Mouse (Mus musculus): Measurements from ENCODE around the gene Cenpu. TPM values are rescaled to one million over a fixed set of nuclear protein-coding genes. Genes with fewer than 3 reads are reported as not detected.

The Cenpu gene
- polyA plus RNA-seq, 1 experiment from 2014 or later, result 10.7 TPM

- WGBS, result 86% methylated on average over 8 of the region's 8 CpGs
- Histone ChIP-seq H3K27ac (ENCODE audit: poor library complexity, severe bottlenecking) (no peak overlapping the region), H3K27me3 (replicated peaks) (no peaks in the 10 kb centered on the region), H3K9ac (no peak overlapping the region), H3K36me3 (peaks cover 23% of the 10 kb centered on the region), H3K4me1 (replicated peaks) (peaks cover 5% of the 10 kb centered on the region; the same call in 1 of the 2 replicates), H3K4me3 (no peak overlapping the region), H3K9me3 (replicated peaks) (no peaks in the 10 kb centered on the region), H3K4me2 (no peak overlapping the region)
- no peak for ATAC-seq (ENCODE audit: insufficient number of reproducible peaks, low FRiP score)
These were observed 25.7 kb upstream of the Cenpu start for GRCm38 (mm10) chr8:46526098-46526497.

- Histone ChIP-seq H3K36me3 (peaks cover 25% of the 10 kb centered on the region), H3K4me1 (replicated peaks) (peaks cover 5% of the 10 kb centered on the region; the same call in 1 of the 2 replicates), H3K9me3 (replicated peaks) (no peaks in the 10 kb centered on the region), H3K4me3 (no peak overlapping the region), H3K27ac (ENCODE audit: poor library complexity, severe bottlenecking) (no peak overlapping the region), H3K4me2 (no peak overlapping the region), H3K27me3 (replicated peaks) (no peaks in the 10 kb centered on the region), H3K9ac (no peak overlapping the region)
- WGBS, result 76% methylated on average over 10 of the region's 10 CpGs
- no peak for ATAC-seq (ENCODE audit: insufficient number of reproducible peaks, low FRiP score)
These were observed 25.0 kb upstream of the Cenpu start for GRCm38 (mm10) chr8:46526821-46527220.

GRCm38 (mm10) chr8:46529508-46529907, 22.3 kb upstream of the Cenpu start:
- Histone ChIP-seq H3K9ac (no peak overlapping the region), H3K27ac (ENCODE audit: poor library complexity, severe bottlenecking) (no peak overlapping the region), H3K9me3 (replicated peaks) (no peaks in the 10 kb centered on the region), H3K4me1 (replicated peaks) (peaks cover 5% of the 10 kb centered on the region; the same call in 1 of the 2 replicates), H3K36me3 (peaks cover 22% of the 10 kb centered on the region; the same call in 1 of the 2 replicates), H3K27me3 (replicated peaks) (no peaks in the 10 kb centered on the region), H3K4me3 (no peak overlapping the region), H3K4me2 (no peak overlapping the region)
- 80% methylated on average over 4 of the region's 4 CpGs for WGBS
- no peak for ATAC-seq (ENCODE audit: insufficient number of reproducible peaks, low FRiP score)

GRCm38 (mm10) chr8:46530541-46530940, 21.3 kb upstream of the Cenpu start:
- no peak for ATAC-seq (ENCODE audit: insufficient number of reproducible peaks, low FRiP score)
- no peak overlapping the region for H3K27ac ChIP-seq (ENCODE audit: poor library complexity, severe bottlenecking)
- no peak overlapping the region for H3K4me2 ChIP-seq
- H3K4me3 ChIP-seq, result no peak overlapping the region
- peaks cover 5% of the 10 kb centered on the region; the same call in 1 of the 2 replicates for H3K4me1 ChIP-seq (replicated peaks)
- H3K27me3 ChIP-seq (replicated peaks), result no peaks in the 10 kb centered on the region
- peaks cover 30% of the 10 kb centered on the region; the same call in 1 of the 2 replicates for H3K36me3 ChIP-seq
- no peak overlapping the region for H3K9ac ChIP-seq
- no peaks in the 10 kb centered on the region for H3K9me3 ChIP-seq (replicated peaks)
- WGBS, result 45% methylated on average over 4 of the region's 4 CpGs

- Histone ChIP-seq H3K4me2 (no peak overlapping the region), H3K9me3 (replicated peaks) (no peaks in the 10 kb centered on the region), H3K36me3 (peaks cover 36% of the 10 kb centered on the region), H3K27ac (ENCODE audit: poor library complexity, severe bottlenecking) (no peak overlapping the region), H3K9ac (no peak overlapping the region), H3K27me3 (replicated peaks) (no peaks in the 10 kb centered on the region), H3K4me3 (no peak overlapping the region), H3K4me1 (replicated peaks) (no peaks in the 10 kb centered on the region)
- no peak for ATAC-seq (ENCODE audit: insufficient number of reproducible peaks, low FRiP score)
- WGBS, result 76% methylated on average over 7 of the region's 7 CpGs
These were observed 17.9 kb upstream of the Cenpu start for GRCm38 (mm10) chr8:46533926-46534325.

- 74% methylated on average over 5 of the region's 5 CpGs for WGBS
- H3K27ac ChIP-seq (ENCODE audit: poor library complexity, severe bottlenecking), result no peak overlapping the region
- no peaks in the 10 kb centered on the region for H3K9me3 ChIP-seq (replicated peaks)
- H3K36me3 ChIP-seq, result peaks cover 16% of the 10 kb centered on the region
- H3K4me2 ChIP-seq, result no peak overlapping the region
- H3K27me3 ChIP-seq (replicated peaks), result no peaks in the 10 kb centered on the region
- no peak for ATAC-seq (ENCODE audit: insufficient number of reproducible peaks, low FRiP score)
- H3K9ac ChIP-seq, result no peak overlapping the region
- H3K4me3 ChIP-seq, result no peak overlapping the region
- H3K4me1 ChIP-seq (replicated peaks), result no peaks in the 10 kb centered on the region
These were observed 12.1 kb upstream of the Cenpu start for GRCm38 (mm10) chr8:46539701-46540100.

GRCm38 (mm10) chr8:46543191-46543590, 8.6 kb upstream of the Cenpu start:
- Histone ChIP-seq H3K9me3 (replicated peaks) (no peaks in the 10 kb centered on the region), H3K36me3 (no peaks in the 10 kb centered on the region), H3K27me3 (replicated peaks) (no peaks in the 10 kb centered on the region), H3K9ac (no peak overlapping the region), H3K27ac (ENCODE audit: poor library complexity, severe bottlenecking) (no peak overlapping the region), H3K4me1 (replicated peaks) (peaks cover 9% of the 10 kb centered on the region), H3K4me3 (no peak overlapping the region), H3K4me2 (no peak overlapping the region)
- WGBS, result 79% methylated on average over 7 of the region's 7 CpGs
- ATAC-seq (ENCODE audit: insufficient number of reproducible peaks, low FRiP score), result no peak

- ATAC-seq (ENCODE audit: insufficient number of reproducible peaks, low FRiP score), result no peak
- Histone ChIP-seq H3K4me2 (no peak overlapping the region), H3K4me3 (no peak overlapping the region), H3K27me3 (replicated peaks) (no peaks in the 10 kb centered on the region), H3K4me1 (replicated peaks) (peaks cover 9% of the 10 kb centered on the region), H3K9me3 (replicated peaks) (no peaks in the 10 kb centered on the region), H3K36me3 (no peaks in the 10 kb centered on the region), H3K27ac (ENCODE audit: poor library complexity, severe bottlenecking) (no peak overlapping the region), H3K9ac (no peak overlapping the region)
- 75% methylated on average over 6 of the region's 6 CpGs for WGBS
These were observed 8.2 kb upstream of the Cenpu start for GRCm38 (mm10) chr8:46543662-46544061.

GRCm38 (mm10) chr8:46545854-46546253, 6.0 kb upstream of the Cenpu start:
- H3K27ac ChIP-seq (ENCODE audit: poor library complexity, severe bottlenecking), result no peak overlapping the region
- H3K4me1 ChIP-seq (replicated peaks), result peaks cover 9% of the 10 kb centered on the region
- ATAC-seq (ENCODE audit: insufficient number of reproducible peaks, low FRiP score), result no peak
- no peaks in the 10 kb centered on the region for H3K27me3 ChIP-seq (replicated peaks)
- no peaks in the 10 kb centered on the region for H3K9me3 ChIP-seq (replicated peaks)
- no peak overlapping the region for H3K9ac ChIP-seq
- H3K4me2 ChIP-seq, result no peak overlapping the region
- WGBS, result 88% methylated on average over 5 of the region's 5 CpGs
- no peak overlapping the region for H3K4me3 ChIP-seq
- H3K36me3 ChIP-seq, result no peaks in the 10 kb centered on the region

GRCm38 (mm10) chr8:46546431-46547176, 5.2 kb upstream of the Cenpu start:
- 61% methylated on average over 11 of the region's 11 CpGs for WGBS
- Histone ChIP-seq H3K4me2 (peak overlapping the region; percentile 21; the same call in 1 of the 2 replicates), H3K9ac (no peak overlapping the region), H3K27ac (ENCODE audit: poor library complexity, severe bottlenecking) (peak overlapping the region; percentile 63), H3K4me3 (no peak overlapping the region), H3K4me1 (replicated peaks) (peaks cover 11% of the 10 kb centered on the region), H3K27me3 (replicated peaks) (no peaks in the 10 kb centered on the region), H3K9me3 (replicated peaks) (no peaks in the 10 kb centered on the region), H3K36me3 (no peaks in the 10 kb centered on the region)
- ATAC-seq (ENCODE audit: insufficient number of reproducible peaks, low FRiP score), result peak; percentile 82

GRCm38 (mm10) chr8:46547245-46547644, 4.6 kb upstream of the Cenpu start:
- 48% methylated on average over 4 of the region's 4 CpGs for WGBS
- peaks cover 11% of the 10 kb centered on the region for H3K4me1 ChIP-seq (replicated peaks)
- H3K4me2 ChIP-seq, result peak overlapping the region; percentile 21; the same call in 1 of the 2 replicates
- peak overlapping the region; percentile 63 for H3K27ac ChIP-seq (ENCODE audit: poor library complexity, severe bottlenecking)
- no peak overlapping the region for H3K4me3 ChIP-seq
- no peaks in the 10 kb centered on the region for H3K27me3 ChIP-seq (replicated peaks)
- H3K36me3 ChIP-seq, result no peaks in the 10 kb centered on the region
- no peaks in the 10 kb centered on the region for H3K9me3 ChIP-seq (replicated peaks)
- H3K9ac ChIP-seq, result no peak overlapping the region
- peak; percentile 34 for ATAC-seq (ENCODE audit: insufficient number of reproducible peaks, low FRiP score)

Data from heart, embryonic 12.5 days (tissue).